Mouse (Mus musculus): ENCODE measurements around the gene Becn1.

Becn1 gene

DNA sequence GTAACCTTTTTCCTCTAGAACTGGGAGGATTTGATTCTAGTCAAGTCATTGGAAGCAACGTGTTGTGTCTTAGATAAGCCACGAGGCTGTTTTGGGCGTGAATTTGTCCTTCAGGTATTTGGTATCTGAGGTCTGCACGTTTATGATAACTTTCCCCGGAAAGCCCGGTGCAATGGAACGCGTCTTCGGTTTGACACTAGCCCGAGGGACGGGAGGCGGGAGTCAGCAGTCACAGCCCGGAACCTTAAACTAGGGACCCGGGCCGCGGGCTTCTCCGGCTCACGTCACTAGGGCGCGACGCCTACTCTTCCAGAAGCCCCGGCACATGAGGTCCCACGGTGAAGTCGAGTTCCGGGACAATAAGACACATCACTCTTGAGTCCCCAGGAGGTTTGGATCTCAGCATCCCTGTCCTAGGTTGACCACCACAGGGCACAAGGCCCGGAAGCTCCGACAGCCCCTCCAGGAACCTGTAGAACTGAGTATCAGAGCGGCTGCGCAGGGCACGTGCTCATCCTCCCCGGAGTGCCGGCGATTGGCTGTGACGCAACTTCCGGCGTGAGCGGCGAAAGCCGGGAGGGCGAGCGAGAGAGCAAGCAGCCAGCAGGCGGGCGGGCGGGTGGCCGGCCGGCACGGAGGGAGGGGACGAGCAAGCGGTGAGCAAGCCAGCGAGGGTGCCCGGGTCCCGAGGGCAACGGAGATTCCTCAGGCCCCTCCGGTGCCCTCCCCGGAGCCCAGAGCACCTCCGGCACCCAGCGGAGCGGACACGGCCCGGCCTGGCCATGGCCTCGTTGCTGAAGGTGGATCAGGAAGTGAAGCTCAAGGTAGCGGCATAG lies 13.8 kb upstream of the Becn1 start, which contains the start of gene Psme3:
TSS of gene Psme3 (plus strand) at position 549 of the 836 bp plus-strand sequence.
- peak; percentile 95 for DNase-seq (ENCODE audit: low read depth, low spot score)

DNA sequence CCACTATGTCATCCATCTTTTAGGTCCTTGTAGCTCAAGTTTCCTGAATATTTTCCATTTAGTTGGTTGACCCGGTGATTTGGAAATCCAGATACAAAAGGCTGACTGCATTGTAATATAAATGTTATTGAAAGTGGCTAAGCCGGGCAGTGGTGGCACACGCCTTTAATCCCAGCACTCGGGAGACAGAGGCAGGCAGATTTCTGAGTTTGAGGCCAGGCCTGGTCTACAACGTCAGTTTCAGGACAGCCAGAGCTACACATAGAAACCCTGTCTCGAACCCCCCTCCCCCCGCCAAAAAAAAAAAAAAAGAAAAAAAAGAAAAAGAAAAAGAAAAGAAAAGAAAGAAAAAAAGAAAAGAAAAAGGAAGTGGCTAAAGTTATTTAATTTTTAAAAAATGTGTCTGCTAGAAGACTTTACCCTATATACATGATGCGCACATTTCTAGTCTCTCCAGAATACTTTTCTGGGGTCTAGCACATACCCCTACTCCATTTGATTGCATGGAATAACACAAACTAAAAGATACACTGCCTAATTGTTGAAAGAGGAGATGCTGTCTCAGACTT lies 13.1 kb upstream of the Becn1 start:
- DNase-seq (ENCODE audit: low read depth, low spot score), result no peak

DNA sequence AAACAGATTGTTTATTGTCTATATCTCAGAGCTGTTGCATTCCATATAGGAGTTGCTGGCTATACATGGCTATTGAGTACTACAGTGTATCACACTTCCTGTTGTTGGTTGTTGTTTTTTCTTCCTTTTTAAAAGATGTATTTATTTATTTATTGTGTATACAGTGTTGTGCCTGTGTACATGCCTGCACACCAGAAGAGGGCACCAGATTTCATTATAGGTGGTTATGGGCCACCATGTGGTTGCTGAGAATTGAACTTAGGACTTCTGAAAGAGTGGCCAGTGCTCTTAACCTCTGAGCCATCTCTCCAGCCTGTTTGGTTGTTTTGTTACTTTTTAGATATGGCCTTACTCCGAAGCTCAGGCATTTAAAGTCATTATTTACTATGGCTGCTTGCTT lies 12.5 kb upstream of the Becn1 start:
- DNase-seq (ENCODE audit: low read depth, low spot score), result no peak

DNA sequence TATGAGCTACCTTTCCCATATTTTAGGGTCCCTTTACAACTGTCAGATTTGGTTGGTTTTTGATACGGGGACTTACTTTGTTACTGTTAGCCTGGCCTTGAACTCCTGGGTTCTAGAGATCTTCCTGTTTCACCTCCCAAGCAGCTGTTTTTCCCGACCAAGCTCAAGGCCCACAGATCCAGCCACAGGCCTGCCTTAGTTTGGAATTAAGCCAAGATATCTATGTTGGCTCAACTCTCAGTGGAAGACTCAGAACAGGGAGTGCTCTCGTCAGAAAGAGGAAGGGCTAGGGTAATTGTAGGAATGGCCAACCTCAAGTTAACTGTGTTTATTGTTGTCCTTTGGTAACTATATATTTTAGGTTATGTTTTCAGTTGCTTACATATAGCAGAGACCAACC lies 10.1 kb upstream of the Becn1 start:
- no peak for DNase-seq (ENCODE audit: low read depth, low spot score)

DNA sequence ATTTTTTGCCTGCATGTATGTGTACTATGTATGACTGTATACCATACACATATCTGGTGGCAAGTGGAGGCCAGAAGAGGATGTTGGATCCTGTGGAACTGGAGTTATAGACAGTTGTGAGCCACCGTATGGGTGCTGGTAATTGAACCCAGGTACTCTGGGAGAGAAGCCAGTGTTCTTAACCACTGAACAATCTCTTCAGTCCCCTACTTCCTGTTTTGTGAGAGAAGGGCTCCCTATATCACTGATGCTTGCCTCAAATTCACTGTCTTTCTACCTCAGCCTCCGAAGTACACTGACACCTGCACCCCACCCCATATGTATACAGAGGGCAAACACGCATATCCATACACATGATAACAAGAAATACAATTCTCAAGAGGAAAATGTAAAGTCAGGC lies 9.0 kb upstream of the Becn1 start:
- DNase-seq (ENCODE audit: low read depth, low spot score), result no peak

DNA sequence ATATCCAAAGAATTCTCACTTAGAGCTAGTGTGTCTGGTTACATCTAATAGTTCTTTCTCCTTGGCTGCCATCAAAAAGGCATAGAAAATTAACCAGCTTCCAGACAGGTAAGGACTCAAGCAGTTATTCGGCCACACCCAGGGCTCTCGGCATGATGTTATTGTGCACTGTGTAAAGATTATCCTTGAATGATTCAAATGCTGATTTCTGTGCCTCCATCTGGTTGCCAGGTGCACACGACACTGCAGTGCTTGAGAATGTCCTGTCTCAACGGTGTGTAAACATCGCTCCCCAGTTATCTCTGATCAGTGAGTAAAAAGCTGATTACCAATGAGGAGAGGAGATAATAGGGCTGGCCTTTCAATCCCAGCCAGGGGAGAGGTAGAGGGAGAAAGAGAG lies 5.7 kb upstream of the Becn1 start:
- peak; percentile 82 for DNase-seq (ENCODE audit: low read depth, low spot score)

DNA sequence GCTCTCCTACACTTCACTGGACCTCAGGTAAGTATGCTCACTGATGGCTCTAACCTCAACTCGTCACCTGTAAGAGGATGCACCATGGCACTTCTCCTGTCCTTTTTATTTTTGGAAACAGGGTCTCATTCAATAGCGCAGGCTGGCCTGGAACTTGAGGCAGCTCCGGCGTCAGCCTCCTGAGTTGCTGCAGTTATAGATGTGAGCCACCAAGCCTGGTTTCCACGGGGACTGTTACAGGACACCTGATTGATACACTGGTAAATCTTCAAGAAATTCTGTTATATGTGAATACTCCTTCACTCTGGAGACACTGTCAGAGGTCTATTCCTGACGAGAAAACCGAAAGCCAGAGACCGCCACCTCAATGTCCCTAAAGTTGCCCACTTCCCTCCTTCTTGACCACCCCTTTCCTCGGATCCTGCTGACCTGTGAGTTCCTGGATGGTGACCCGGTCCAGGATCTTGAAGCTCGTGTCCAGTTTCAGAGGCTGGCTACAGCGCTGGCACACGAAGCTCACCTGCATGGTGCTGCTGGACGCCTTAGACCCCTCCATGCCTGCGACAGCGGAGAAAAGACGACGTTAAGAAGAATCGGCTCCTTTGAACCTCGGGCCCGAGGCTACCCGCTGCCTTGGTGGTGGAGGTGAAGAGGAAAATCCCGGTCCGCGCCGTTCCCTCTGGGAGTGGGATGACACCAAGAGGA lies 635 bp downstream of the Becn1 start:
- DNase-seq (ENCODE audit: low read depth, low spot score), result no peak

DNA sequence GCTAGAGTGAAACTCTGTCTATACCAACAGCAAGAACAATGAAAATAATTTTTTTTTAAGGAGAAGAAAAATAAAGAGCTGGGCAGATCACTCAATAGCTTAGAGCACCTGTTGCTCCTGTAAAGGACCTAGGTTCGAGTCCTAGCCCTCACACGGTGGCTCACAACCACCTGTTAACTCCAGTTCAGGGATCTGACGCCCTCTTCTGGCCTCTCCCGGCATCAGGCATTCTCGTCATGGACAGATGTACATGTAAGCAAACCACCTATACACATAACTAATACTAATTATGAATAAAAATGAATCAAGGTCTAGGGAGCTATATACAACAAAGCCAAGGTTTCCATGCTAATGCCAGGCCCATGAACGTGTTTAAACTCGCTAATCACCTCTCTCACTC lies 1.2 kb downstream of the Becn1 start:
- DNase-seq (ENCODE audit: low read depth, low spot score), result peak; percentile 53

DNA sequence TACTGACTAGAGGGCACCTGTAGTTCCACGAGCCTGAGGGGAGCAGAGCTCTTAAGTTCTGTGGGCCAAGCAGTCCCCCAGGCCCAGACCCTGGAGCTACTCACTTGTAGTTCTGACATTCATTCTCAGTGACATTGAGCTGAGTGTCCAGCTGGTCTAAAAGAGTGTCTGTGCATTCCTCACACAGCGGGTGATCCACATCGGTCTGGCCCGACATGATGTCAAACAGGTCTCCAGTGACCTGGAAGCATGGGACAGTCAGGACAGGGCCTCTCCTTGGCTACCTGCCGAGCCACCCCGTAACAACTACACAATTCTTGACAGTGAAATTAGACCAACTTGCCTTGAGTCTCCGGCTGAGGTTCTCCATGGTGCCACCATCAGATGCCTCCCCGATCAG lies 6.9 kb downstream of the Becn1 start:
- no peak for DNase-seq (ENCODE audit: low read depth, low spot score)

DNA sequence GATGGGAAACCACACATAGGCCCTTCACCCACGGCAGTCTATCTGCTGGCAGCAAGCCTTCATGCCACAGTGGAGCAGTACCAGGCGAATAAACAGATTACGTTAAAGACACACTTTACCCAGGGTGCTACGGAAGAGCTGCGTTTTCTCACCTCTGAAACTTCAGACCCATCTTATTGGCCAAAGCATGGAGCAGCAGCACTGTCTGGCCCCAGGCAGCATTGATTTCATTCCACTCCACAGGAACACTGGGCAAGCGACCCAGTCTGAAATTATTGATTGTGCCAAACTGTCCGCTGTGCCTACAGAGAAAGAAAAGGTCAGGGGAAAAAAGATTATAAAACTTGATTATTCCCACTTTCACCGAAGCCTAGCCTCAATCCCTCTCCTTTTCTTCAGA lies 10.9 kb downstream of the Becn1 start:
- DNase-seq (ENCODE audit: low read depth, low spot score), result no peak

DNA sequence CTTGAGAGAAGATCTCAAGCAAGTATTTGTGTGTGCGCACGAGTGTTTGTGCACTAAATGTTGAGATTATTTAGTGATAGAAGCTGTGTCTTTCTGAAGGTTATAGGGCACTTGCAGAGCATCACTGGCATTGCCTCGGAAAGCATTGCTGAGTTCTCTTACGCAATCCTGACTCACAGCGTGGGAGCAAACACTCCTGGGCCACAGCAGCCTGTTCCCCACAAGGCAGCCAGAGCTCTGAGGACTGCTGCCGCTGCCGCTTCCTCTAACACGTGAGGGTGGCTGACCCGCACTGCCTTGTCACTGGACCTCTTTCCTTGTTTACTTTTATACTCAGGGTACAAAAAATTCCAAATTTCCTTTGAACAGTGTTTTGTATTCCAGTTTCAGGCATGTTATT lies 14.8 kb downstream of the Becn1 start:
- DNase-seq (ENCODE audit: low read depth, low spot score), result no peak

DNA sequence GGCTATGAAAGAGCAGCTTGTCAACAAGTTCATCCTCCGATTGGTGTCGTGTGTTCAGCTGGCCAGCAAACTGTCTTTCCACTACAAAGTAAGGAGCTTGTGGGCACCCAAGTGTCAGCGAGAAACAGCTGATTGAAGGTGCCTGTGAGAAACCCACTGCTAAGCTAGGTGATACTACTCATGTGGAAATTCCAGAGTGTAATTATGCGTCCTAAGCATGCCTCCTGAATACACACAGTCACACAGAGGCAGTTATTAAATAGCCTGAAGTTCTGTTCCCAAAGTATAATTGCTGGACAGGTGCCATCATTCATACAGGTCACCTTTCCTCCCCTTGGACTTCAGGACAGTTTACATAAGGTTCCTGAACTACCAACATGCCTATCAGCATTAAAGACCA lies 18.3 kb downstream of the Becn1 start:
- DNase-seq (ENCODE audit: low read depth, low spot score), result no peak

DNA sequence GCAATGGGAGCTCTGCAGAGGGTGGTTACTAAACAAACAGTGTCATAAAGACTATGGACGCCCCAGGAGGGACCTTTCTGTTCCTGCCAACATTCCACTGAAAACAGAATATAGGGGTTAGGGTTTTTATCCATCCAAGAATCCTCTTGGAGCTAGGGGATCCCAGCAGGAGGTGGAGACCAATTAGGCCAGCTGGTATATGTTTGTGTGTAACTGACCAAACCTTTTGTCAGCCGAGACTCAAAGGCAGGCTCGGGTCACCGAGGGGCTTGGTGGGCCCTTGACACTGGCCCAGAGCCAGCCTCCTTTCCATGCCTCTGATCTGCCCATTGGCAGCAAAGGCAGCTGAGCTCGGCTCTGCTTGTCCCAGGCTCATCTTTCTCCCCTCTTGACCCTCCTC lies 19.2 kb downstream of the Becn1 start:
- no peak for DNase-seq (ENCODE audit: low read depth, low spot score)

DNA sequence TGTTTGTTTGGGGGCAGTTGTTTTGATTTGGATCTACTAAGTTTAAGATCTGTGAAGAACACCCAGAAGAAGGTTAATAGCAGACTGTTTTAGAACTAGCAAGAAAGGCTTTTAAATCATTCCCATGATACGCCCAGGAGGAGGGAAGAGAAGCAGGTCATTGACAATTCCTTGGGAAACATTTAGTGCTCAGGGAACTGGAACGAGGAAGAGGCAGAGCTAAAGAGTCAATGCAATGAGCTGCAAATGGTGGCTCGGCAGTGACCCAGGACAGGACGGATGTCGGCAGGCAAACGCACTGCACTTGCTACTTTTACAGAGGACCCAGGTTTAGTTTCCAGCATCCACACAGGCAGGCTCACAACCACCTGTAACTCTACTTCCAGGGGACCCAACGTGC lies 21.2 kb downstream of the Becn1 start:
- no peak for DNase-seq (ENCODE audit: low read depth, low spot score)

DNA sequence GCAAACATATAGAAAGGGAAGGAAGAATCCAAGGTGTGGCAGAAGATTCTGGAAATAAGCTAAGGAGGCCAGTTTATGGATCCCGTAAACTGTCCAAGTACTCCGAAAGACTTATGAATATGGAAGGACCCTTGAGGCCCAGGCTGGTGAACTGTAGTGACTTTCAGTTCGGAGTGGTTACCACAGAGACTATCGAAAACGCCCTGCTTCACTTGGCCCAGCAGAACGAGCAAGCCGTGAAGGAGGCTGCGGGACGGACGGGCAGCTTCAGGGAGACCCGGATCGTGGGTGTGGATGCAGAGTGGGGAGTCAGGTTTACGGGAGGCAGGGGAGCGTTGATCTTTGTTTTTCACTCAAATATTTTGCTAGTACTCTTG lies 22.9 kb downstream of the Becn1 start:
- DNase-seq (ENCODE audit: low read depth, low spot score), result peak; percentile 14

DNA sequence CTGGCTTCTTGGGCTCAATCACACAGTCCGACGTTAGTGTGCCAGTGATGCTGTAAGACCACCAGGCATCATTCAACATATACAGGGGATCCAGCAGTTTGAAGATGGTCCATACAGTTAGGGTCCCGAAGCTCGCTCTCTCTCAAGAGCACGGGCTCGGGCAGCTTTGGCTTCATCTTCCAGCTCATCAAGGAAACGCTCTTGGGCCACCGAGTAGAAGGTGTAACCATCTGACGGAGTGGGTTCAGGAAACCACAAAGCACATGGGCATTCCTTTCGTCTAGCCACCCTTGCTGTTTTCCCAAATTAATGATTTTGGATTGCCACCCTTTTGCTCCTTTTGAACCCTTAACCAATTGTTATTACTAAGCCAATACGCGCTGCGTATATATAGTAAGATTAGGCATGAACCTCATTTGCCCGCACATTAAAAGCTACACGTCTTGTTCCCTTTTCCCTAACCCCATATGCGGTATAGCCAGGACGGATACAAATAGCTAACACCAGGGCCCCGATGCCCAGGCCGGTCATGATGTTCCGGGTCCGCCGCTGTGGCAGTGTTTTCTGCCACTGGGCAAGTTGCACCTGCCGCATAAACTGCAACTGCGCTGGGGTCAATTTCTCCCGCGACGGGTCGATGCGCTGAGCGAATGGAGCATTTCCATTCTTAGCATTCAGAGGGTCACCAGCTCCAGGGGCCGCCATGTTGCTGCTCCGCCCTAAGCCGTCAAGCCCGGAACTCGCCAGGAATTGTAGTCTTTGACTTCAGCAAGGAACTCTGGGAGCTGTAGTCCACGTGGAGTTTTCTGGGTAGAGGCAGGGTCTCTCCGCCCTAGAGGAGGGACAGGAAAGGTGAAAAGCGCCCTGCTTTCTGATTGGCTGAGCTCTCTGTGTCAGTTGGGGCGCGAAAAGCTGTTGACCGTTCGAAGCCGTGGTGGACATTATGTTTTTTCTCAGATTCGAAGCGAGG lies 23.6 kb downstream of the Becn1 start, which contains the start of the genes Cntd1 and Coa3:
TSS of gene Cntd1 (plus strand) at position 790 of the 970 bp plus-strand sequence.
TSS of gene Coa3 (minus strand) at position 892 of the 970 bp plus-strand sequence.
- DNase-seq (ENCODE audit: low read depth, low spot score), result peak; percentile 94

DNA sequence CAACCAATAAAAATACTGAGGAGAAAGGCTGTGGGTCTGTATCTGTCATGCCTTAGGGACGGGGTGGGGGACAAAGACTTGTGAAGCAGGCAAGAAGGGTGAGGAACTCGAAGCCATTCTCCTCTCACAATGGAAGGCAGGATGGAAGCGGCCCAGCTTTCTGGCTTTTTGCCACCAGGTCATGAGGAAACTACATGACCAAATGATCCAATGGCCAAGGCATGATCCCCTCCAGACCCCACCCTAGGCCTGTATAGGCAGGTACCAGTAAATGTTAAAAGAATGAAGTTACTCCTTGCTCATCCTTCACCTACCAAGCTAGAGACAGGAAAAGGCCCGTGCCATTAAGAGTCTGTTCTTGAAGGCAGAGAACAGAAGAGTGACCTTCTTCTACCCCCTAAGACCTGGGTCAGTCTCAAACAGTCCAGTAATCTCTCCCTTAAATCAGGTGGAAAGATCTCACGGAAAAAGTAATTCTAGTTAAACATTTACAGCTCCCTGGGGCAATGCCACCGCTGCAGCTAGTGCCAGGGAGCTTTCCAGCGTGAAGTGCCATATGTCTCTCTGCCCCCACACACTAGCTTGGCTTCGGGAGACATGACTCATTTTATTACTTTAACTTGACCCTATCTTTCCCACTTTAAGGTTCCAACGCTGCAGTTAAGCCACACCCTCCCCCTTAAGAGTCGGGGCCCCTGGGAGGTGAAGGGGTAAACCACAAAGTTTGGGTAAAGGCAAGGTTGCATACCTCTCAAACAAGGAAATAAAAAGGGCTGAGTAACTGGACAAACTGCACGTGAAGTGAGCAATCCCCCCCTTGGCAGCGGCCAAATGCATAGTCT lies 24.5 kb downstream of the Becn1 start:
- no peak for DNase-seq (ENCODE audit: low read depth, low spot score)

DNA sequence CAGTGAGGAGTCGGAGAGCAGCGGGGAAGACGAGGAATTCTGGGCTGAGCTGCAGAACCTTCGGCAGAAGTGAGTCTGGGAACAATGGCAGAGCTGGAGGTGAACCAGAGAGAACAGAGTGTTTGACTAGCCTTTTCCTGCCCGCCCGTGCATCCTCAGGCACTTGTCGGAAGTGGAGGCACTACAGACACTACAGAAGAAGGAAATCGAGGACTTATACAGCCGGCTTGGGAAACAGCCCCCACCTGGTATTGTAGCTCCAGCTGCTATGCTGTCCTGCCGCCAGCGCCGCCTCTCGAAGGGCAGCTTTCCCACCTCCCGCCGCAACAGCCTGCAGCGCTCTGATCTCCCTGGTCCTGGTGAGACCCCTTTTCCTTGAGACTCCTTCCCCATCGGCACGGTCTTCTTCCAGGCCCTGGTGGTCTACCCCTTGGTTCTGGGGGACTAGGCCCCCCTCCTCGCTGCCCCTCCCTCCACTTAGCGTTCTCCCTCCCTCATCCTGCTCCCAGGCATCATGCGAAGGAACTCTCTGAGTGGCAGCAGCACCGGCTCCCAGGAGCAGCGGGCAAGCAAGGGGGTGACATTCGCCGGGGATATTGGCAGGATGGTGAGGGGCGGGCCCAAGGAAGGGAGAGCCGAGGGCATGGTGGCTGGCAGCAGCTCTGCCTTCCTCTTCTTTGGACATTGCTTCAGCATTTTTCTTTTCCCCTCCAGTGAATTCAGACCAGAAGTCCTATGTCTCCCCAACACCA lies 25.6 kb downstream of the Becn1 start:
- DNase-seq (ENCODE audit: low read depth, low spot score), result peak; percentile 36

DNA sequence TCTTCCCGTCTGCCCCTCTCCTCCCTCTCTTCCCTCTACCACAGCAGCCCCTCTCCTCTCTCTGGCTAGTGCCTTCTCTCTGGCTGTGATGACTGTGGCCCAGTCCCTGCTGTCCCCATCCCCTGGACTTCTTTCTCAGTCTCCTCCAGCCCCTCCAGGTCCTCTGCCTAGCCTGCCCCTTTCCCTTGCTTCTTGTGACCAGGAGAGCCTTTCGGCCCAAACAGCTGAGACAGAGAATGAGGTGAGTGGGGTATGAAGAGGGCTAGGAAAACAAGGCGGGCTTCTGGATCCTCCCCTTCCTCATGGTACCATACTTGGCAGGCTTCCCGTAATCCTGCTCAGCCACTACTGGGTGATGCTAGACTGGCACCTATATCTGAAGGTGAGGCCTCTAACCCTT lies 26.8 kb downstream of the Becn1 start:
- no peak for DNase-seq (ENCODE audit: low read depth, low spot score)

DNA sequence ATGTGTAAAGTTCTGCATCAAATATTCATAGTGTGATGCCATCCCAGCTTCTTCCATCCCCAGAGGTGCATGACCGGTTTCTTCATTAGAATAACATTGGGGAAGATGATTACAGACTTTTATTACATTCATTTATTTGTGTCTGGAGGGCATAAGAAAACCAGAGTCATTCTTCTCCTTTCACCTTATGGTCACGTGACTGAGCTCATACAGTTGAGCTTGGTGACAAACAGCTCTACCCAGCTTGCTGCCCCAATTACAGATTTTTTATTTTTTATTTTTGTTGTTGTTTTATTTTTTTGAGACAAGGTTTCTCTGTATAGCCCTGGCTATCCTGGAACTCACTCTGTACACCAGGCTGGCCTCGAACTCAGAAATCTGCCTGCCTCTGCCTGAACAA lies 29.6 kb downstream of the Becn1 start:
- no peak for DNase-seq (ENCODE audit: low read depth, low spot score)
